Mouse (Mus musculus): Measurements from ENCODE around the gene Btd. TPM values are rescaled to one million over a fixed set of nuclear protein-coding genes. Genes with fewer than 3 reads are reported as not detected.
A peak's percentile ranks its signal among the peaks of the same experiment; 100 is the strongest.

Btd gene
- polyA plus RNA-seq, 1 experiment from 2014 or later, result 28.6 TPM

GRCm38 (mm10) chr14:31653101-31653875, 12.5 kb downstream of the Btd start:
- ATAC-seq (ENCODE audit: low read depth), result no peak
- H3K9ac ChIP-seq (ENCODE audit: low read length), result no peak overlapping the region

DNA sequence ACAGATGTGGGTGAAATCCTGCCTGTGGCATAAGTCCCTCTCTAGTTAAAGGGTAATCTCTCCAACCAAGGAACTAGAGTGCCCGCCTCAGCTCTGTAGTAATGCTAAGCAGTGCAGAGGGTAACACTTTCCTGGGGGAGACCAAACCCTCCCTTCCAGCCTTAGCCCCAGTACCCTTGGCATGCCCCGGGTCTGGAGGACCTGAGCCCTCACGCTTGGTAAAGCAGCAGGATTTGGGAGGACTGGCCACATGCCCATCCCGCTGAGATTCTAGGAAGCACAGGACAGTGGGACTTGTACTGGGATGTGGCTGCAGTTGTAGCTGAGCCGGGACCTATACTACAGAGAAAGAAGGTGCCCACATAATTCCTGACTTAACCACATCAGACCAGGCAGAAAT, 14.0 kb downstream of the Btd start:
- Histone ChIP-seq H3K36me3 (ENCODE audit: control insufficient read depth, insufficient read depth, low read length) (no peaks in the 10 kb centered on the region), H3K4me2 (ENCODE audit: low read depth, low read length) (no peak overlapping the region), H3K27ac (ENCODE audit: low read length) (no peak overlapping the region), H3K4me1 (replicated peaks; ENCODE audit: control insufficient read depth, insufficient read depth, low read length) (peaks cover 13% of the 10 kb centered on the region), H3K9me3 (ENCODE audit: control insufficient read depth, low read length) (peaks cover 3% of the 10 kb centered on the region; the same call in 1 of the 2 replicates), H3K9ac (ENCODE audit: low read length) (no peak overlapping the region), H3K4me3 (ENCODE audit: low read length) (no peak overlapping the region), H3K27me3 (ENCODE audit: control insufficient read depth, insufficient read depth, low read depth, low read length) (no peaks in the 10 kb centered on the region)
- WGBS, result 85% methylated on average over 5 of the region's 5 CpGs
- ATAC-seq (ENCODE audit: low read depth), result no peak

More at GRCm38 (mm10) chr14:31653101-31653875, 12.5 kb downstream of the Btd start:
- no peak overlapping the region for H3K4me3 ChIP-seq (ENCODE audit: low read length)
- H3K4me1 ChIP-seq (replicated peaks; ENCODE audit: control insufficient read depth, insufficient read depth, low read length), result peaks cover 5% of the 10 kb centered on the region; the same call in 1 of the 2 replicates
- peaks cover 3% of the 10 kb centered on the region; the same call in 1 of the 2 replicates for H3K9me3 ChIP-seq (ENCODE audit: control insufficient read depth, low read length)
- WGBS, result 68% methylated on average over 14 of the region's 14 CpGs
- H3K27ac ChIP-seq (ENCODE audit: low read length), result no peak overlapping the region
- no peaks in the 10 kb centered on the region for H3K27me3 ChIP-seq (ENCODE audit: control insufficient read depth, insufficient read depth, low read depth, low read length)
- H3K36me3 ChIP-seq (ENCODE audit: control insufficient read depth, insufficient read depth, low read length), result no peaks in the 10 kb centered on the region
- no peak overlapping the region for H3K4me2 ChIP-seq (ENCODE audit: low read depth, low read length)

DNA sequence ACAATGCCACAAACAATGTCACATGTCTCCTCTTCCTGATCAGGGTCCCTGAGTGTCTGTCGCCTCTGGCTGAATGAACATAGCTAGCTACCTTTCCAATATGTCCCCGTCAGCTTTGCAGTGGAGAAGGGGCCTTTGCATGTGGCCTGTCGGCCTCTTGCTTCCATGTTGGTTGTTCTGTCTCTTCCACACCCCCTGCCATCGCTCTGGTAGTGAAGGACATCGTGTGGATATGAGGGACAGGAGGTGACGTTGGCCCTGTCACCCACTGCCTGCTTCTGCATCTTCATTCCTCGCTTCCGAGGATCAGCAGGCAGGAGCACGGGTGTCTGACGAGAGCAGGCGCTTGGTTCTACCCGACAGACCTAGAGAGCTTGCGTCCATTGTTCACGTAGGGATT, 14.6 kb downstream of the Btd start:
- Histone ChIP-seq H3K27ac (ENCODE audit: low read length) (no peak overlapping the region), H3K4me2 (ENCODE audit: low read depth, low read length) (no peak overlapping the region), H3K4me1 (replicated peaks; ENCODE audit: control insufficient read depth, insufficient read depth, low read length) (peaks cover 17% of the 10 kb centered on the region), H3K36me3 (ENCODE audit: control insufficient read depth, insufficient read depth, low read length) (no peaks in the 10 kb centered on the region), H3K27me3 (ENCODE audit: control insufficient read depth, insufficient read depth, low read depth, low read length) (no peaks in the 10 kb centered on the region), H3K4me3 (ENCODE audit: low read length) (no peak overlapping the region), H3K9ac (ENCODE audit: low read length) (no peak overlapping the region), H3K9me3 (ENCODE audit: control insufficient read depth, low read length) (peaks cover 1% of the 10 kb centered on the region; the same call in 1 of the 2 replicates)
- no peak for ATAC-seq (ENCODE audit: low read depth)
- WGBS, result 77% methylated on average over 14 of the region's 14 CpGs

DNA sequence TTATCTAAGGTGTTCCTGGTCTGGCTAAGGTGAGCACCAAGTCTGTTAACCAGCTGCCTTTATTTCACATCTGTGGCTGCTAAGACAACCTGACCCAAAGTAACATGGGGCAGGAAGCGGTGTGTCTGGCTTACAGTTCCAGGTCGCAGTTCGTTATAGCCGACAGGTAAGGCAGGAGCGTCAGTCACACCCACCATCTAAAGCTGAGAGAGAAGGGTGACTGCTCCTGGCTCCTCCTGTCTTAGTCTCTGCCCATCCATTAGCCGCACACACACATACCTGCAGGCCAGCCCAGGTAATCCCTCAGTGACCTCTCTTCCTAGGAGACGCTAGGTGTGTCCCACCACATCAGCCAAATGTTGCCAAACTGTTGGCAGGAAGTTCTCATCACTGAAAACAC, 15.6 kb downstream of the Btd start:
- Histone ChIP-seq H3K4me1 (replicated peaks; ENCODE audit: control insufficient read depth, insufficient read depth, low read length) (peaks cover 21% of the 10 kb centered on the region), H3K27ac (ENCODE audit: low read length) (no peak overlapping the region)
- ATAC-seq (ENCODE audit: low read depth), result no peak

GRCm38 (mm10) chr14:31656857-31657645, 16.2 kb downstream of the Btd start:
- WGBS, result 20% methylated on average over 5 of the region's 5 CpGs
- Histone ChIP-seq H3K36me3 (ENCODE audit: control insufficient read depth, insufficient read depth, low read length) (no peaks in the 10 kb centered on the region), H3K27ac (ENCODE audit: low read length) (no peak overlapping the region), H3K4me3 (ENCODE audit: low read length) (no peak overlapping the region), H3K4me1 (replicated peaks; ENCODE audit: control insufficient read depth, insufficient read depth, low read length) (peaks cover 22% of the 10 kb centered on the region), H3K9ac (ENCODE audit: low read length) (no peak overlapping the region), H3K27me3 (ENCODE audit: control insufficient read depth, insufficient read depth, low read depth, low read length) (no peaks in the 10 kb centered on the region), H3K9me3 (ENCODE audit: control insufficient read depth, low read length) (no peaks in the 10 kb centered on the region), H3K4me2 (ENCODE audit: low read depth, low read length) (no peak overlapping the region)
- 0 out of 2 replicates have a peak, but pooled peaks have one; percentile 8 for ATAC-seq (ENCODE audit: low read depth)

More for the DNA sequence above, 15.6 kb downstream of the Btd start:
- Histone ChIP-seq H3K36me3 (ENCODE audit: control insufficient read depth, insufficient read depth, low read length) (no peaks in the 10 kb centered on the region), H3K9me3 (ENCODE audit: control insufficient read depth, low read length) (no peaks in the 10 kb centered on the region), H3K9ac (ENCODE audit: low read length) (no peak overlapping the region), H3K4me3 (ENCODE audit: low read length) (no peak overlapping the region), H3K4me2 (ENCODE audit: low read depth, low read length) (no peak overlapping the region), H3K27me3 (ENCODE audit: control insufficient read depth, insufficient read depth, low read depth, low read length) (no peaks in the 10 kb centered on the region)
- 58% methylated on average over 7 of the region's 7 CpGs for WGBS

DNA sequence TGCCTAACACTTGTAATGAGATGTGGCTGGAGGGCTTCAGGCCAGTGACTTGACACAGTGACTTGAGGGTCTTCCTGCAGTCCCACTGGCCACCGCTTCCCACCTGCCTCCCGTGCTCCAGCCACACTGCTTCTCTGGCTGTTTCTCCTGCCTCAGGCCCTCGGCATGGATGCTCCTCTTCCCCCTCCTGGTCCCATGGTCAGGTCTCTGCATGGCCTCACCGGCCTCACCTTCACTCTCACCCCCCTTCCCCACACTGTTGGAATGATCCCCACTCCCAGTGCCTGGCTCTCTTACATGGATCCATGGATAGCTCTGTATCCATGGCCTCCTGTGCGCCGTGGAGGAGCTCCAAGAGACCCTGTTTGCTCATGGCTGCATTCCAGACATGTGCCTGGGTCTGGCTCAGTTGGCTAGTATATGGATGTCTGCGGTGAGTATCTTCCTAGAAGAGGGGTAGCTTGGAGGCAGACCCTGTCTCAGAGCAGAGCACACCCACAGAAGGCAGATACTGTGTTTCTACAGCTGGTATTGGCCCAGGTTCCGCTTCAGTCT, 17.4 kb downstream of the Btd start:
- no peaks in the 10 kb centered on the region for H3K36me3 ChIP-seq (ENCODE audit: control insufficient read depth, insufficient read depth, low read length)
- H3K27ac ChIP-seq (ENCODE audit: low read length), result no peak overlapping the region
- no peak overlapping the region for H3K9ac ChIP-seq (ENCODE audit: low read length)
- no peak overlapping the region for H3K4me2 ChIP-seq (ENCODE audit: low read depth, low read length)
- ATAC-seq (ENCODE audit: low read depth), result no peak
- no peak overlapping the region for H3K4me3 ChIP-seq (ENCODE audit: low read length)
- H3K4me1 ChIP-seq (replicated peaks; ENCODE audit: control insufficient read depth, insufficient read depth, low read length), result peaks cover 33% of the 10 kb centered on the region
- 86% methylated on average over 8 of the region's 8 CpGs for WGBS
- no peaks in the 10 kb centered on the region for H3K27me3 ChIP-seq (ENCODE audit: control insufficient read depth, insufficient read depth, low read depth, low read length)
- no peaks in the 10 kb centered on the region for H3K9me3 ChIP-seq (ENCODE audit: control insufficient read depth, low read length)

- no peaks in the 10 kb centered on the region for H3K27me3 ChIP-seq (ENCODE audit: control insufficient read depth, insufficient read depth, low read depth, low read length)
- H3K4me1 ChIP-seq (replicated peaks; ENCODE audit: control insufficient read depth, insufficient read depth, low read length), result peaks cover 47% of the 10 kb centered on the region
- H3K36me3 ChIP-seq (ENCODE audit: control insufficient read depth, insufficient read depth, low read length), result no peaks in the 10 kb centered on the region
- 54% methylated on average over 10 of the region's 10 CpGs for WGBS
- peak overlapping the region; percentile 48; the same call in 1 of the 2 replicates for H3K27ac ChIP-seq (ENCODE audit: low read length)
- H3K4me2 ChIP-seq (ENCODE audit: low read depth, low read length), result no peak overlapping the region
- H3K9ac ChIP-seq (ENCODE audit: low read length), result no peak overlapping the region
- no peak for ATAC-seq (ENCODE audit: low read depth)
- H3K4me3 ChIP-seq (ENCODE audit: low read length), result no peak overlapping the region
- H3K9me3 ChIP-seq (ENCODE audit: control insufficient read depth, low read length), result no peaks in the 10 kb centered on the region
These were observed 18.8 kb downstream of the Btd start for GRCm38 (mm10) chr14:31659501-31660181.

GRCm38 (mm10) chr14:31660312-31661093, 19.7 kb downstream of the Btd start:
- peaks cover 56% of the 10 kb centered on the region for H3K4me1 ChIP-seq (replicated peaks; ENCODE audit: control insufficient read depth, insufficient read depth, low read length)
- H3K27me3 ChIP-seq (ENCODE audit: control insufficient read depth, insufficient read depth, low read depth, low read length), result no peaks in the 10 kb centered on the region
- no peak overlapping the region for H3K4me3 ChIP-seq (ENCODE audit: low read length)

More at GRCm38 (mm10) chr14:31660312-31661093, 19.7 kb downstream of the Btd start:
- WGBS, result 76% methylated on average over 7 of the region's 7 CpGs
- Histone ChIP-seq H3K9ac (ENCODE audit: low read length) (0 out of 2 replicates have a peak overlapping the region, but pooled peaks have one; percentile 10), H3K36me3 (ENCODE audit: control insufficient read depth, insufficient read depth, low read length) (no peaks in the 10 kb centered on the region), H3K4me2 (ENCODE audit: low read depth, low read length) (no peak overlapping the region), H3K27ac (ENCODE audit: low read length) (peak overlapping the region; percentile 21), H3K9me3 (ENCODE audit: control insufficient read depth, low read length) (no peaks in the 10 kb centered on the region)
- ATAC-seq (ENCODE audit: low read depth), result no peak
